Mouse (Mus musculus): Measurements from ENCODE around the gene Klc1. TPM values are rescaled to one million over a fixed set of nuclear protein-coding genes. Genes with fewer than 3 reads are reported as not detected.

The Klc1 gene
- polyA plus RNA-seq (2015; fragmentation: Nextera tagmentation; extraction: Ambion mirVana) = 63.9 and 69.2 TPM in 2 replicates

DNA sequence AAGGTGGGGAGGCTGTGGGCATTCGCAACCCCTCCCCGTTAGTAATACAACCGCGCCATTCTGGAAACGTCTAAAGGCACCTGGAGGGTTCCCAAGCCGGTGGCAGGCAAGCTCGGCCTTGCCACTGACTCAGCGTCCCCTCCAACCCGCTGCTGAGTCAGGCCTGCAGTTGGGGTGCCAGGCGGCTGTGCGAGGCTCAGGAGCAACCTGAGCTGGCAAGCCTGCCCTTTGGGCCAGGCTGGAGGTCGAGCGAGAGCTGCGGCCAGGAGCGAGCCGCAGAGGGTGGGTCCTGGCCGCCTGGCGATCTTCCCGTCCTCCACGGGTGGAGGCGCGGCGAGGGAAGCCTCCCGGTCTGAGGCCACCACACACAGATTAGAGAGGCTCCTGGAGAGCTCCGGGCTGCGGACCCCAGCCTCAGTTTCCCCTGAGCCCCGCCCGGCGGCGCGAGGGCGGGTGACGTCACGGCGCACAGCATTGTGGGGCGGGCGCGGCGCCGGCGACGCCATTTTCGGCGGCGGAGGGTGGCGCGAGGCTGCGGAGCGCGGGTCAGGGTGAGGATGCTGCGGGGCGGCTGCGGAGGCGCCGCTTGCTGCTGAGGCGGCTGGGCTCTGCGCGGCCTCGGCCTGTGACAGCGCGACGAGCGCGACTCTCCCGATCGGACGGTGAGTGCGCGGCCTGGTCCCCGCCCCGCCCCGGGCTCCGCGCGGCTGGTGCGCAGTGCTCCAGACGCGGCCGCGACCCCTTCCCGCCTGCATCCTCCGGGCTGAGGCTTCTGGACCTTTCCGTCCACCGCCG, at the start of gene Klc1:
Klc1 (plus strand) TSS at position 469 of the 795 bp plus-strand sequence.

DNA sequence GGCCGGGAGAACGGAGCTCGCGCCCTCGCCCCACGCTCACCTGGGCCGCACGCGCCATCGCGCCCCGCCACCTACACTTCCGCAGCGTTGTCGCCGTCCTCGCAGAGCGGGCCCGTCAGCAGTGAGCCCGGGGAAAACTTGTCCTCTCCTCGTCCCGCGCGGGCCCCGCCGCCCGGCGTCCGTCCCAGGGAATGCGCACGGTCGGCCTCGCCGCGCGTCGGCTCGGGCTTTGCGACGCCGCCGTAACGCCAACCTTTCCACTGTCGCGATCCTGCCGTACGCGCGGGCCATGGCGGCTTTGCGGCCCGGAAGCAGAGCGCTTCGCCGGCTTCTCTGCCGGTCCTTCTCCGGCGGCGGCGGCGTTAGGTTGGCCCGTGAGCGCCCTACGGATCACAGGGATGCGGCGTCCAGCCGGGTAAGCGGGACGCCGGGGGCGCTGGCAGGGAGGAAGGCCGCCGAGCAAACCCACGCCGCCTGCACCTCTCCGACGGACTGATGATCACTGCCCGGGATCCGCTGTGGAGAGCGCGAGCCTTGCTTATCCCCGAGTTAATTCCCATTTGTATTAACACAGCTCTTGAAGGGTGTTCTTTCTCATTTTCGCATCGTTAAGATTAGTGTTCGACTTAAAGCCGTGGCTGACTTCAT, 45.5 kb upstream of the Klc1 start, which contains the start of the genes Bag5 and Apopt1:
Bag5 (minus strand) TSS at position 254 of the 648 bp plus-strand sequence.
Apopt1 (plus strand) TSS at position 258 of the 648 bp plus-strand sequence.

DNA sequence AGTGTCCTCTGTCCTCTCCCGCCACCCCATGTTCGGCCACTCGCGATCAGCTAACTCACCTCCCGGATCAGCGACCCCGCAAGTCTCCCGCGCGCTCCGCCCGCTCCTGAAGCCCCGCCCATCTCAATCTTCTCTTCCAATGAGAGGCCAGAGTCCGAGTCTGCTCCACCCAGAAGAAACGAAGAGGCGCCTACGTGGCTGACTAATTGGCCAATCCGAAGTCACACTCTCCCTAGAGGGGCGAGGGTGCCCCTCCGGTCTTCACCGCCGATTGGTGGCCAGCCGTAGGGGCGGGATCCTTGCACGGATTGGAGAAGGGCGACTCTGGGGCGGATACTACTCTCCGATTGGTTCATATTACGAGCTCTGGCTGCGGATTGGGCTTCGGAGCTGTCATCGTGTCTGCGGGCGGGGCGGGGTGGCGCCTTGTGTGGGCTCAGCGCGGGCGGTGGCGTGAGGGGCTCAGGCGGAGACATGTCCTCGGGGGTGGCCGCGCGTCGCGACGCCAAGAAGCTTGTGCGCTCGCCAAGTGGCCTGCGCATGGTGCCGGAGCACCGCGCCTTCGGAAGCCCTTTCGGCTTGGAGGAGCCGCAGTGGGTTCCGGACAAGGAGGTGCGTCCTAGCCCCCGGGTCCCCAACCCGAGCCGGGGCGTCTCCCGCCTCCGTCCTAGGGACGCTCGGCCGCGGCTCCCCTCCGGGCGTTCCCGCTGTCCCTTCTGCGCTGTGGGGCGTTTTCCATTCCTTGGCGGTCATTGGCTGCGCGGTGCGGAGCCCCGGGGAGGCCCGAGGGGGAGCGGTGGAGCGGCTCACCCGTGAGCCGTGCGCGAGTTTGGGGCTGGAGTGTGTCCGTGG, 55.3 kb downstream of the Klc1 start, which contains the start of the genes Xrcc3 and Zfyve21:
Xrcc3 (minus strand) TSS at position 108 of the 852 bp plus-strand sequence.
Zfyve21 (plus strand) TSS at position 405 of the 852 bp plus-strand sequence.

Other genes with a start within 250 kb of the Klc1 start
- 326 and 331 TPM in 2 replicates for gene Eif5, start 220.8 kb upstream of the Klc1 start, polyA plus RNA-seq (2015; fragmentation: Nextera tagmentation; extraction: Ambion mirVana)
- 16.9 and 20.4 TPM in 2 replicates for gene Mark3, start 184.3 kb upstream of the Klc1 start, polyA plus RNA-seq (2015; fragmentation: Nextera tagmentation; extraction: Ambion mirVana)
- gene Ckb, start 86.5 kb upstream of the Klc1 start, polyA plus RNA-seq (2015; fragmentation: Nextera tagmentation; extraction: Ambion mirVana) = 59.5 and 79.0 TPM in 2 replicates
- gene Trmt61a, start 80.7 kb upstream of the Klc1 start, polyA plus RNA-seq (2015; fragmentation: Nextera tagmentation; extraction: Ambion mirVana) = 4.3 and 4.4 TPM in 2 replicates
- gene Bag5, start 45.6 kb upstream of the Klc1 start, polyA plus RNA-seq (2015; fragmentation: Nextera tagmentation; extraction: Ambion mirVana) = 33.8 and 34.6 TPM in 2 replicates
- 50.6 and 57.2 TPM in 2 replicates for gene Apopt1, start 45.6 kb upstream of the Klc1 start, polyA plus RNA-seq (2015; fragmentation: Nextera tagmentation; extraction: Ambion mirVana)
- gene Xrcc3, start 55.0 kb downstream of the Klc1 start, polyA plus RNA-seq (2015; fragmentation: Nextera tagmentation; extraction: Ambion mirVana) = 2.4 and 3.7 TPM in 2 replicates
- gene Zfyve21, start 55.3 kb downstream of the Klc1 start, polyA plus RNA-seq (2015; fragmentation: Nextera tagmentation; extraction: Ambion mirVana) = 65.0 and 81.3 TPM in 2 replicates
- 4.9 and 6.2 TPM in 2 replicates for gene Ppp1r13b, start 149.3 kb downstream of the Klc1 start, polyA plus RNA-seq (2015; fragmentation: Nextera tagmentation; extraction: Ambion mirVana)
- 1,687 and 2,068 TPM in 2 replicates for gene Atp5mpl, start 208.1 kb downstream of the Klc1 start, polyA plus RNA-seq (2015; fragmentation: Nextera tagmentation; extraction: Ambion mirVana)
- 0.15 and 0.23 TPM in 2 replicates for gene Tdrd9, start 212.7 kb downstream of the Klc1 start, polyA plus RNA-seq (2015; fragmentation: Nextera tagmentation; extraction: Ambion mirVana)
- gene Rd3l, start 222.5 kb downstream of the Klc1 start, polyA plus RNA-seq (2015; fragmentation: Nextera tagmentation; extraction: Ambion mirVana) = not detected in 2 replicates